Comparison of ENCODE assay signal across 13 mouse cellular contexts in genomic region chr10:127734434-127734833, GRCm38 (mm10). TPM values are rescaled to one million over a fixed set of nuclear protein-coding genes. Genes with fewer than 3 reads are reported as not detected.
DNase-seq lines count a peak whose midpoint lies in the region; ATAC-seq and TF ChIP-seq lines count a peak whose summit lies in the region.
"Had no signal": no experiment of that assay in that cellular context is flagged by ENCODE, and none has a peak within 500 bp of the region (broad histone marks: within the 10 kb centered on the region; RNA-seq: fewer than 3 reads in every experiment).

No protein-coding gene starts in this region.

- no peak for TF ChIP-seq POLR2A in bone marrow macrophage, adult 2 months (IDR thresholded peaks at IDR 0.05; ENCODE audit: borderline replicate concordance, low read depth, low read length)
- TF ChIP-seq POLR2A in small intestine, adult 2 months (IDR thresholded peaks at IDR 0.05; ENCODE audit: low read depth, low read length): no peak

- no peak overlapping the region for H3K4me2 ChIP-seq in midbrain, embryonic 13.5 days (replicated peaks)
- no peak overlapping the region for H3K4me2 ChIP-seq in midbrain, embryonic 11.5 days
- H3K4me2 ChIP-seq: embryonic facial prominence, embryonic 13.5 days; lung, embryonic 15.5 days had no signal

- H3K27me3 ChIP-seq in midbrain, embryonic 13.5 days: peaks cover 28% of the 10 kb centered on the region; the same call in 1 of the 2 replicates
- H3K27me3 ChIP-seq in midbrain, embryonic 11.5 days (ENCODE audit: control insufficient read depth, insufficient read depth, low read length): no peaks in the 10 kb centered on the region; the same call in 1 of the 2 replicates
- no peaks in the 10 kb centered on the region for H3K27me3 ChIP-seq in small intestine, adult 2 months (ENCODE audit: control insufficient read depth, insufficient read depth, low read length)
- H3K27me3 ChIP-seq: lung, embryonic 15.5 days had no signal

- peaks cover 14% of the 10 kb centered on the region for H3K4me1 ChIP-seq in midbrain, embryonic 13.5 days (replicated peaks)
- peaks cover 2% of the 10 kb centered on the region; the same call in 1 of the 2 replicates for H3K4me1 ChIP-seq in midbrain, embryonic 11.5 days (ENCODE audit: control insufficient read depth, insufficient read depth, low read length)
- peaks cover 23% of the 10 kb centered on the region for H3K4me1 ChIP-seq in bone marrow macrophage, adult 2 months (ENCODE audit: control insufficient read depth, insufficient read depth, low read length)
- peaks cover 24% of the 10 kb centered on the region; the same call in 1 of the 2 replicates for H3K4me1 ChIP-seq in small intestine, adult 2 months (ENCODE audit: control insufficient read depth, insufficient read depth, insufficient read length, low read length)
- H3K4me1 ChIP-seq: embryonic facial prominence, embryonic 13.5 days had no signal

- no peaks in the 10 kb centered on the region for H3K36me3 ChIP-seq in midbrain, embryonic 13.5 days
- no peaks in the 10 kb centered on the region for H3K36me3 ChIP-seq in midbrain, embryonic 11.5 days (ENCODE audit: control insufficient read depth, insufficient read depth, low read length)
- H3K36me3 ChIP-seq in small intestine, adult 2 months (ENCODE audit: control insufficient read depth, insufficient read depth, low read length): no peaks in the 10 kb centered on the region
- H3K36me3 ChIP-seq: embryonic facial prominence, embryonic 13.5 days; lung, embryonic 15.5 days had no signal

- H3K27ac ChIP-seq in midbrain, embryonic 13.5 days: no peak overlapping the region
- H3K27ac ChIP-seq in midbrain, embryonic 11.5 days (ENCODE audit: low read depth, low read length): no peak overlapping the region
- no peak overlapping the region for H3K27ac ChIP-seq in bone marrow macrophage, adult 2 months (ENCODE audit: insufficient read depth, low read depth, low read length)
- H3K27ac ChIP-seq in small intestine, adult 2 months (ENCODE audit: insufficient read depth, low read depth, low read length): no peak overlapping the region; the same call in 1 of the 2 replicates
- H3K27ac ChIP-seq: embryonic facial prominence, embryonic 13.5 days; lung, embryonic 15.5 days had no signal

- H3K9me3 ChIP-seq in midbrain, embryonic 13.5 days: no peaks in the 10 kb centered on the region
- H3K9me3 ChIP-seq in midbrain, embryonic 11.5 days (ENCODE audit: control insufficient read depth, low read length): no peaks in the 10 kb centered on the region
- H3K9me3 ChIP-seq: embryonic facial prominence, embryonic 13.5 days; lung, embryonic 15.5 days had no signal

- ATAC-seq in midbrain, embryonic 13.5 days: 0 out of 2 replicates have a peak, but pooled peaks have one; percentile 19
- no peak for ATAC-seq in midbrain, embryonic 11.5 days (ENCODE audit: low FRiP score)
- ATAC-seq: activated CD4-positive, CD25-positive, alpha-beta regulatory T cell, adult 4 months had no signal

- DNase-seq in heart, postnatal 4 days: peak; percentile 41
- no peak for DNase-seq in heart, adult 9 months (ENCODE audit: low spot score in 2 of 2)
- DNase-seq in midbrain, embryonic 11.5 days (ENCODE audit: low spot score, missing footprints): no peak
- DNase-seq in urinary bladder, postnatal 25 days (ENCODE audit: low spot score): no peak

- no peak overlapping the region for H3K4me3 ChIP-seq in midbrain, embryonic 13.5 days (replicated peaks)
- H3K4me3 ChIP-seq in midbrain, embryonic 11.5 days (ENCODE audit: low read depth, low read length): no peak overlapping the region
- no peak overlapping the region for H3K4me3 ChIP-seq in bone marrow macrophage, adult 2 months (ENCODE audit: insufficient read depth, low read length)
- no peak overlapping the region for H3K4me3 ChIP-seq in small intestine, adult 2 months (ENCODE audit: low read depth, low read length)
- H3K4me3 ChIP-seq: embryonic facial prominence, embryonic 13.5 days; lung, embryonic 15.5 days had no signal

- no peak overlapping the region for H3K9ac ChIP-seq in midbrain, embryonic 13.5 days (replicated peaks)
- H3K9ac ChIP-seq in midbrain, embryonic 11.5 days (ENCODE audit: low read length): no peak overlapping the region
- H3K9ac ChIP-seq: embryonic facial prominence, embryonic 13.5 days; lung, embryonic 15.5 days had no signal

- WGBS in midbrain, embryonic 13.5 days: 50% methylated on average over 5 of the region's 5 CpGs
- 54% methylated on average over 5 of the region's 5 CpGs for WGBS in midbrain, embryonic 11.5 days
- WGBS in small intestine, adult 2 months: 20% methylated on average over 5 of the region's 5 CpGs

- peak; percentile 33; the same call in 1 of the 2 replicates for TF ChIP-seq CTCF in bone marrow macrophage, adult 2 months (IDR thresholded peaks at IDR 0.05; ENCODE audit: low read depth, low read length)
- TF ChIP-seq CTCF in small intestine, adult 2 months (IDR thresholded peaks at IDR 0.05; ENCODE audit: extremely low read depth, insufficient read length, insufficient replicate concordance, low read depth, low read length): peak; percentile 66; the same call in 1 of the 2 replicates

RNA-seq across cellular contexts. Expression of gene Zbtb39, which starts 4.9 kb away (rescaled TPM):
- total RNA-seq in heart, postnatal 4 days (2021): 1 to 10 TPM; 9.6 to 9.8 TPM
- 5.1 and 5.3 TPM in 2 replicates for polyA plus RNA-seq in midbrain, embryonic 13.5 days (2015; fragmentation: Nextera tagmentation; extraction: Ambion mirVana)
- polyA plus RNA-seq in midbrain, embryonic 11.5 days (2014; fragmentation: Nextera tagmentation; extraction: Ambion mirVana): 7.5 and 7.6 TPM in 2 replicates
- 4.4 and 4.6 TPM in 2 replicates for polyA plus RNA-seq in bone marrow macrophage, adult 2 months (2012; ENCODE audit: insufficient read depth, insufficient read length, missing spikeins)
- polyA plus RNA-seq in small intestine, adult 2 months (2012; rRNA removed): 2.9 and 6.7 TPM in 2 replicates

RNA-seq across cellular contexts. Expression of gene Tac2, which starts 10.2 kb away (rescaled TPM):
- not detected for total RNA-seq in heart, postnatal 4 days (2021)
- not detected in 2 replicates for polyA plus RNA-seq in midbrain, embryonic 13.5 days (2015; fragmentation: Nextera tagmentation; extraction: Ambion mirVana)
- not detected in 2 replicates for polyA plus RNA-seq in midbrain, embryonic 11.5 days (2014; fragmentation: Nextera tagmentation; extraction: Ambion mirVana)
- polyA plus RNA-seq in bone marrow macrophage, adult 2 months (2012; ENCODE audit: insufficient read depth, insufficient read length, missing spikeins): not detected in 2 replicates
- 0.27 TPM in 1 of 2 replicates, not detected in the other for polyA plus RNA-seq in small intestine, adult 2 months (2012; rRNA removed)
- total RNA-seq: heart, adult 8-10 months had no signal
- polyA plus RNA-seq: activated CD4-positive, CD25-positive, alpha-beta regulatory T cell, adult 4 months; lung, embryonic 15.5 days had no signal

RNA-seq across cellular contexts. Expression of gene Gpr182, which starts 17.1 kb away (rescaled TPM):
- total RNA-seq in heart, postnatal 4 days (2021): 1 to 10 TPM; 5.6 to 6.8 TPM
- polyA plus RNA-seq in midbrain, embryonic 13.5 days (2015; fragmentation: Nextera tagmentation; extraction: Ambion mirVana): 0.39 and 0.52 TPM in 2 replicates
- polyA plus RNA-seq in midbrain, embryonic 11.5 days (2014; fragmentation: Nextera tagmentation; extraction: Ambion mirVana): 0.21 and 0.30 TPM in 2 replicates
- not detected in 2 replicates for polyA plus RNA-seq in bone marrow macrophage, adult 2 months (2012; ENCODE audit: insufficient read depth, insufficient read length, missing spikeins)
- 0.70 and 2.3 TPM in 2 replicates for polyA plus RNA-seq in small intestine, adult 2 months (2012; rRNA removed)

RNA-seq across cellular contexts. Expression of gene Rdh1, which starts 25.1 kb away (rescaled TPM):
- total RNA-seq in heart, postnatal 4 days (2021): under 1 TPM; 0.14 TPM
- 0.04 TPM in 1 of 2 replicates, not detected in the other for polyA plus RNA-seq in midbrain, embryonic 13.5 days (2015; fragmentation: Nextera tagmentation; extraction: Ambion mirVana)
- not detected in 2 replicates for polyA plus RNA-seq in midbrain, embryonic 11.5 days (2014; fragmentation: Nextera tagmentation; extraction: Ambion mirVana)
- not detected in 2 replicates for polyA plus RNA-seq in bone marrow macrophage, adult 2 months (2012; ENCODE audit: insufficient read depth, insufficient read length, missing spikeins)
- polyA plus RNA-seq in small intestine, adult 2 months (2012; rRNA removed): not detected in 2 replicates
- polyA plus RNA-seq: lung, embryonic 15.5 days; neural tube, embryonic 14.5 days; stomach, embryonic 14.5 days had no signal

RNA-seq across cellular contexts. Expression of gene Rdh16f1, which starts 25.2 kb away (rescaled TPM):
- under 1 TPM in 1 of 2 experiments, not detected in 1; 0.14 TPM for total RNA-seq in heart, postnatal 4 days (2021)
- polyA plus RNA-seq in midbrain, embryonic 13.5 days (2015; fragmentation: Nextera tagmentation; extraction: Ambion mirVana): not detected in 2 replicates
- polyA plus RNA-seq in midbrain, embryonic 11.5 days (2014; fragmentation: Nextera tagmentation; extraction: Ambion mirVana): not detected in 2 replicates
- polyA plus RNA-seq in bone marrow macrophage, adult 2 months (2012; ENCODE audit: insufficient read depth, insufficient read length, missing spikeins): not detected in 2 replicates
- polyA plus RNA-seq in small intestine, adult 2 months (2012; rRNA removed): not detected in 2 replicates
- polyA plus RNA-seq: embryonic facial prominence, embryonic 13.5 days; stomach, embryonic 14.5 days had no signal
